Mouse (Mus musculus) megakaryocyte, embryonic 14.5 days (primary cell): Measurements from ENCODE around the gene Arhgap25.

Source experiments
- FLI1 ChIP-seq: IDR thresholded peaks from 2 replicates; pipeline ENCODE4 v1.6.1; 2012; ENCODE audit warnings: low read length, inconsistent platforms, mixed read lengths
- GATA1 ChIP-seq: IDR thresholded peaks from 3 replicates; pipeline ENCODE4 v1.6.1; 2012; ENCODE audit warnings: mixed read lengths, low read length, inconsistent platforms, borderline replicate concordance

DNA sequence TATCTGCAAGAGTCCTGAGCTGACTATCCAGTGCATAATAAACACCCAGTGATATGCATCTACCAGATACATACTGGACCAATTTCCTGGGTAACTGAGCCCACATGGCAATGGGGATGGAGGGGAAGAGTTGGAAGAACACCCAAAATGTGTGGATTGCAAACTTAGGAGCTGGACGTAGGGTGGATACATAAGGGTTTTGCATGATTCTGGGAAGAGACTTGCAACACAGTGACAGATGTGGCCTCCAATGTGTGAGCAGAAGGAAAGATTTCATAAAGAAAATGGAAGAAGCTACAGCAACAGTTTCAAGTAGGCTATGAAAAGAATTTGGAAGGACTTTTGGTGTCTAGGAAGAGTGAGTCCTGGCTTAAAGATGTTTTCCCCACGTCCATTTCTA lies 10.0 kb downstream of the Arhgap25 start:
- no peak for TF ChIP-seq GATA1
- TF ChIP-seq FLI1 = no peak
